Mouse (Mus musculus) neural tube, embryonic 15.5 days (tissue): ENCODE data around the gene Apoc3. TPM values are rescaled to one million over a fixed set of nuclear protein-coding genes. Genes with fewer than 3 reads are reported as not detected.

ENCODE experiments used
- ATAC-seq: fragments of 200-750 bp; cut with Nextera tagmentation; 2 replicates; pipeline ENCODE4 v1.8.0; 2017; ENCODE audit warnings: mild to moderate bottlenecking, moderate TSS enrichment, moderate library complexity; ENCODE audit not compliant: low FRiP score
- H3K27ac ChIP-seq: fragments of 300-500 bp; sonication (generic); replicated peaks from 2 replicates; pipeline ENCODE4 v1.5.1; 2015; ENCODE audit warnings: mild to moderate bottlenecking, inconsistent platforms
- H3K27me3 ChIP-seq: fragments of 300-500 bp; sonication (generic); replicated peaks from 2 replicates; pipeline ENCODE4 v1.6.1; 2015; ENCODE audit warnings: inconsistent platforms
- H3K36me3 ChIP-seq: fragments of 300-500 bp; sonication (generic); 2 replicates; pipeline ENCODE4 v1.6.1; 2015; ENCODE audit warnings: inconsistent platforms
- H3K4me1 ChIP-seq: fragments of 300-500 bp; sonication (generic); 2 replicates; pipeline ENCODE4 v1.6.1; 2015; ENCODE audit warnings: inconsistent platforms
- H3K4me2 ChIP-seq: fragments of 300-500 bp; sonication (generic); 2 replicates; pipeline ENCODE4 v1.6.1; 2015; ENCODE audit warnings: inconsistent platforms, mild to moderate bottlenecking, moderate library complexity
- H3K4me3 ChIP-seq: fragments of 300-500 bp; sonication (generic); replicated peaks from 2 replicates; pipeline ENCODE4 v1.5.1; 2015; ENCODE audit warnings: mild to moderate bottlenecking, inconsistent platforms
- H3K9ac ChIP-seq: fragments of 300-500 bp; sonication (generic); replicated peaks from 2 replicates; pipeline ENCODE4 v1.6.1; 2015; ENCODE audit warnings: mild to moderate bottlenecking, inconsistent platforms
- H3K9me3 ChIP-seq: fragments of 300-500 bp; sonication (generic); replicated peaks from 2 replicates; pipeline ENCODE4 v1.6.1; 2016; ENCODE audit warnings: inconsistent platforms
- WGBS: fragments of 180-500 bp; shearing (Covaris S2); methylation state at CpG from one replicate; pipeline ENCODE4 v1.1.7; 2015; ENCODE audit warnings: mixed read lengths; 5-methylcytosine and 5-hydroxymethylcytosine counted together
- polyA plus RNA-seq: library from polyadenylated mRNA; unstranded; fragments of >200 nt; fragmentation: Nextera tagmentation; extraction: Ambion mirVana; gene quantifications from 2 replicates; pipeline ENCODE4 v1.2.1, GENCODE M21; 2015

The Apoc3 gene
- polyA plus RNA-seq, 1 experiment from 2014 or later, result not detected

GRCm38 (mm10) chr9:46191234-46191633 lies 44.2 kb downstream of the Apoc3 start:
- Histone ChIP-seq H3K36me3 (peaks cover 17% of the 10 kb centered on the region), H3K4me2 (no peak overlapping the region)

GRCm38 (mm10) chr9:46189381-46189780 lies 46.1 kb downstream of the Apoc3 start:
- no peak overlapping the region for H3K4me3 ChIP-seq
- no peak overlapping the region for H3K27ac ChIP-seq
- H3K4me2 ChIP-seq, result no peak overlapping the region
- no peaks in the 10 kb centered on the region; the same call in 1 of the 2 replicates for H3K36me3 ChIP-seq
- H3K9me3 ChIP-seq, result no peaks in the 10 kb centered on the region
- 83% methylated on average over 10 of the region's 10 CpGs for WGBS
- H3K4me1 ChIP-seq, result no peaks in the 10 kb centered on the region
- ATAC-seq, result no peak
- no peaks in the 10 kb centered on the region for H3K27me3 ChIP-seq
- H3K9ac ChIP-seq, result no peak overlapping the region

More at GRCm38 (mm10) chr9:46191234-46191633, 44.2 kb downstream of the Apoc3 start:
- H3K9ac ChIP-seq, result no peak overlapping the region
- H3K4me1 ChIP-seq, result no peaks in the 10 kb centered on the region
- ATAC-seq, result no peak
- H3K27ac ChIP-seq, result no peak overlapping the region
- WGBS, result 79% methylated on average over 8 of the region's 8 CpGs
- no peaks in the 10 kb centered on the region for H3K9me3 ChIP-seq
- H3K27me3 ChIP-seq, result no peaks in the 10 kb centered on the region
- no peak overlapping the region for H3K4me3 ChIP-seq

GRCm38 (mm10) chr9:46188956-46189355 lies 46.5 kb downstream of the Apoc3 start:
- no peak for ATAC-seq
- WGBS, result 55% methylated on average over 5 of the region's 5 CpGs
- no peak overlapping the region for H3K27ac ChIP-seq

GRCm38 (mm10) chr9:46188370-46188769 lies 47.1 kb downstream of the Apoc3 start:
- Histone ChIP-seq H3K4me2 (no peak overlapping the region), H3K27ac (no peak overlapping the region), H3K36me3 (no peaks in the 10 kb centered on the region), H3K27me3 (no peaks in the 10 kb centered on the region), H3K4me3 (no peak overlapping the region), H3K9ac (no peak overlapping the region), H3K4me1 (no peaks in the 10 kb centered on the region), H3K9me3 (no peaks in the 10 kb centered on the region)
- 91% methylated on average over 4 of the region's 4 CpGs for WGBS
- no peak for ATAC-seq

More at GRCm38 (mm10) chr9:46188956-46189355, 46.5 kb downstream of the Apoc3 start:
- Histone ChIP-seq H3K9me3 (no peaks in the 10 kb centered on the region), H3K4me3 (no peak overlapping the region), H3K27me3 (no peaks in the 10 kb centered on the region), H3K4me1 (no peaks in the 10 kb centered on the region), H3K36me3 (no peaks in the 10 kb centered on the region), H3K4me2 (no peak overlapping the region), H3K9ac (no peak overlapping the region)

GRCm38 (mm10) chr9:46186387-46186786 lies 49.0 kb downstream of the Apoc3 start:
- H3K36me3 ChIP-seq, result no peaks in the 10 kb centered on the region
- no peak for ATAC-seq
- no peak overlapping the region for H3K9ac ChIP-seq
- H3K4me3 ChIP-seq, result no peak overlapping the region
- no peak overlapping the region for H3K27ac ChIP-seq
- no peaks in the 10 kb centered on the region for H3K27me3 ChIP-seq
- no peak overlapping the region for H3K4me2 ChIP-seq
- no peaks in the 10 kb centered on the region for H3K4me1 ChIP-seq
- no peaks in the 10 kb centered on the region for H3K9me3 ChIP-seq
- WGBS, result 92% methylated on average over 1 of the region's 1 CpGs

- no peaks in the 10 kb centered on the region for H3K27me3 ChIP-seq
- H3K36me3 ChIP-seq, result no peaks in the 10 kb centered on the region
- H3K4me2 ChIP-seq, result no peak overlapping the region
- no peak overlapping the region for H3K27ac ChIP-seq
- WGBS, result 50% methylated on average over 2 of the region's 2 CpGs
- no peak overlapping the region for H3K4me3 ChIP-seq
- H3K9me3 ChIP-seq, result no peaks in the 10 kb centered on the region
- H3K9ac ChIP-seq, result no peak overlapping the region
- peaks cover 5% of the 10 kb centered on the region; the same call in 1 of the 2 replicates for H3K4me1 ChIP-seq
- ATAC-seq, result no peak
Measured at GRCm38 (mm10) chr9:46185191-46185590, 50.2 kb downstream of the Apoc3 start.

GRCm38 (mm10) chr9:46184542-46184941 lies 50.9 kb downstream of the Apoc3 start:
- no peak for ATAC-seq
- Histone ChIP-seq H3K36me3 (no peaks in the 10 kb centered on the region), H3K27ac (no peak overlapping the region), H3K9ac (no peak overlapping the region), H3K9me3 (no peaks in the 10 kb centered on the region), H3K27me3 (no peaks in the 10 kb centered on the region), H3K4me2 (no peak overlapping the region), H3K4me1 (peaks cover 5% of the 10 kb centered on the region; the same call in 1 of the 2 replicates), H3K4me3 (no peak overlapping the region)
- WGBS, result 54% methylated on average over 5 of the region's 5 CpGs

Other genes starting within 250 kb of the Apoc3 start
- gene Pafah1b2, start 222.9 kb downstream of the Apoc3 start, polyA plus RNA-seq, result 250 and 251 TPM in 2 replicates
- 9.5 and 9.9 TPM in 2 replicates for gene Sik3, start 222.8 kb downstream of the Apoc3 start, polyA plus RNA-seq
- 7.3 and 19.9 TPM in 2 replicates for gene Apoa1, start 7.1 kb downstream of the Apoc3 start, polyA plus RNA-seq
- gene Apoa4, start 5.1 kb upstream of the Apoc3 start, polyA plus RNA-seq, result 1.3 TPM in 1 of 2 replicates, not detected in the other
- not detected in 2 replicates for gene Apoa5, start 33.0 kb upstream of the Apoc3 start, polyA plus RNA-seq
- gene Zpr1, start 37.4 kb upstream of the Apoc3 start, polyA plus RNA-seq, result 56.5 and 57.1 TPM in 2 replicates
- 14.5 and 16.4 TPM in 2 replicates for gene Bud13, start 47.4 kb upstream of the Apoc3 start, polyA plus RNA-seq
- gene 4931429L15Rik, start 84.3 kb upstream of the Apoc3 start, polyA plus RNA-seq, result not detected in 2 replicates